Mouse (Mus musculus): ENCODE data around the gene Mroh8. TPM values are rescaled to one million over a fixed set of nuclear protein-coding genes. Genes with fewer than 3 reads are reported as not detected.
A peak's percentile ranks its signal among the peaks of the same experiment; 100 is the strongest.
"Not testable (repeated sequence)": the region's sequence is repeated elsewhere in the genome, so short reads cannot be mapped to it uniquely, and the experiment has no call there.

The Mroh8 gene
- polyA plus RNA-seq, 1 experiment: 1.3 TPM

GRCm38 (mm10) chr2:157248111-157248510 lies 31.2 kb downstream of the Mroh8 start:
- no peak overlapping the region for H3K4me3 ChIP-seq (replicated peaks; ENCODE audit: insufficient read depth, low read depth, low read length)
- no peak for DNase-seq
- no peaks in the 10 kb centered on the region for H3K4me1 ChIP-seq (ENCODE audit: control insufficient read depth, insufficient read depth, low read length)
- H3K27ac ChIP-seq (ENCODE audit: insufficient read depth, low read length): no peak overlapping the region
- no peaks in the 10 kb centered on the region for H3K27me3 ChIP-seq (ENCODE audit: control insufficient read depth, insufficient read depth, low read length)
- TF ChIP-seq CTCF (IDR thresholded peaks at IDR 0.05; ENCODE audit: borderline replicate concordance, insufficient read depth, low read depth, low read length): no peak
- TF ChIP-seq POLR2A (IDR thresholded peaks at IDR 0.05; ENCODE audit: borderline replicate concordance, insufficient read depth, low read length): no peak

- H3K4me1 ChIP-seq (ENCODE audit: control insufficient read depth, insufficient read depth, low read length): no peaks in the 10 kb centered on the region
- H3K27me3 ChIP-seq (ENCODE audit: control insufficient read depth, insufficient read depth, low read length): no peaks in the 10 kb centered on the region
- TF ChIP-seq CTCF (IDR thresholded peaks at IDR 0.05; ENCODE audit: borderline replicate concordance, insufficient read depth, low read depth, low read length) (no peak), POLR2A (IDR thresholded peaks at IDR 0.05; ENCODE audit: borderline replicate concordance, insufficient read depth, low read length) (no peak)
- H3K4me3 ChIP-seq (replicated peaks; ENCODE audit: insufficient read depth, low read depth, low read length): no peak overlapping the region
- WGBS: 59% methylated on average over 2 of the region's 2 CpGs
- no peak for DNase-seq
- H3K27ac ChIP-seq (ENCODE audit: insufficient read depth, low read length): no peak overlapping the region
Measured at GRCm38 (mm10) chr2:157245603-157246002, 33.7 kb downstream of the Mroh8 start.

GRCm38 (mm10) chr2:157245001-157245400 lies 34.3 kb downstream of the Mroh8 start:
- no peak for DNase-seq
- 58% methylated on average over 5 of the region's 5 CpGs for WGBS
- Histone ChIP-seq H3K4me3 (replicated peaks; ENCODE audit: insufficient read depth, low read depth, low read length) (no peak overlapping the region), H3K27ac (ENCODE audit: insufficient read depth, low read length) (no peak overlapping the region), H3K27me3 (ENCODE audit: control insufficient read depth, insufficient read depth, low read length) (no peaks in the 10 kb centered on the region), H3K4me1 (ENCODE audit: control insufficient read depth, insufficient read depth, low read length) (no peaks in the 10 kb centered on the region)
- TF ChIP-seq CTCF (IDR thresholded peaks at IDR 0.05; ENCODE audit: borderline replicate concordance, insufficient read depth, low read depth, low read length) (no peak), POLR2A (IDR thresholded peaks at IDR 0.05; ENCODE audit: borderline replicate concordance, insufficient read depth, low read length) (no peak)

GRCm38 (mm10) chr2:157235946-157236345 lies 43.4 kb downstream of the Mroh8 start:
- WGBS: 84% methylated on average over 8 of the region's 8 CpGs
- H3K4me1 ChIP-seq (ENCODE audit: control insufficient read depth, insufficient read depth, low read length): no peaks in the 10 kb centered on the region
- no peaks in the 10 kb centered on the region for H3K27me3 ChIP-seq (ENCODE audit: control insufficient read depth, insufficient read depth, low read length)
- H3K27ac ChIP-seq (ENCODE audit: insufficient read depth, low read length): no peak overlapping the region
- no peak for DNase-seq
- H3K4me3 ChIP-seq (replicated peaks; ENCODE audit: insufficient read depth, low read depth, low read length): no peak overlapping the region
- TF ChIP-seq POLR2A (IDR thresholded peaks at IDR 0.05; ENCODE audit: borderline replicate concordance, insufficient read depth, low read length) (no peak), CTCF (IDR thresholded peaks at IDR 0.05; ENCODE audit: borderline replicate concordance, insufficient read depth, low read depth, low read length) (no peak)

- not testable (repeated sequence) for H3K4me1 ChIP-seq (ENCODE audit: control insufficient read depth, insufficient read depth, low read length); H3K4me3 ChIP-seq (replicated peaks; ENCODE audit: insufficient read depth, low read depth, low read length); H3K27ac ChIP-seq (ENCODE audit: insufficient read depth, low read length); H3K27me3 ChIP-seq (ENCODE audit: control insufficient read depth, insufficient read depth, low read length); DNase-seq
- 89% methylated on average over 3 of the region's 3 CpGs for WGBS
Measured at GRCm38 (mm10) chr2:157221916-157222315, 57.4 kb downstream of the Mroh8 start.

GRCm38 (mm10) chr2:157220108-157220507 lies 59.2 kb downstream of the Mroh8 start:
- WGBS: 77% methylated on average over 6 of the region's 6 CpGs
- no peak overlapping the region for H3K4me3 ChIP-seq (replicated peaks; ENCODE audit: insufficient read depth, low read depth, low read length)
- TF ChIP-seq CTCF (IDR thresholded peaks at IDR 0.05; ENCODE audit: borderline replicate concordance, insufficient read depth, low read depth, low read length) (no peak), POLR2A (IDR thresholded peaks at IDR 0.05; ENCODE audit: borderline replicate concordance, insufficient read depth, low read length) (no peak)
- no peak overlapping the region for H3K27ac ChIP-seq (ENCODE audit: insufficient read depth, low read length)
- no peak for DNase-seq
- H3K4me1 ChIP-seq (ENCODE audit: control insufficient read depth, insufficient read depth, low read length): no peaks in the 10 kb centered on the region
- no peaks in the 10 kb centered on the region for H3K27me3 ChIP-seq (ENCODE audit: control insufficient read depth, insufficient read depth, low read length)

GRCm38 (mm10) chr2:157211731-157212130 lies 67.6 kb downstream of the Mroh8 start:
- H3K27ac ChIP-seq (ENCODE audit: insufficient read depth, low read length): no peak overlapping the region
- 51% methylated on average over 7 of the region's 7 CpGs for WGBS
- no peak overlapping the region for H3K4me3 ChIP-seq (replicated peaks; ENCODE audit: insufficient read depth, low read depth, low read length)
- TF ChIP-seq POLR2A (IDR thresholded peaks at IDR 0.05; ENCODE audit: borderline replicate concordance, insufficient read depth, low read length): no peak
- no peak for TF ChIP-seq CTCF (IDR thresholded peaks at IDR 0.05; ENCODE audit: borderline replicate concordance, insufficient read depth, low read depth, low read length)
- H3K4me1 ChIP-seq (ENCODE audit: control insufficient read depth, insufficient read depth, low read length): no peaks in the 10 kb centered on the region
- DNase-seq: no peak
- no peaks in the 10 kb centered on the region; the same call in 1 of the 2 replicates for H3K27me3 ChIP-seq (ENCODE audit: control insufficient read depth, insufficient read depth, low read length)

GRCm38 (mm10) chr2:157204366-157205218 lies 74.8 kb downstream of the Mroh8 start, which contains the start of gene Rbl1:
Rbl1 (minus strand) TSS chr2:157204534.
- DNase-seq: peak; percentile 89 to 95
- Histone ChIP-seq H3K27ac (ENCODE audit: insufficient read depth, low read length) (peak within 1 kb of the TSS; percentile 96), H3K4me1 (ENCODE audit: control insufficient read depth, insufficient read depth, low read length) (no peaks in the 10 kb centered on the region), H3K27me3 (ENCODE audit: control insufficient read depth, insufficient read depth, low read length) (no peaks in the 10 kb centered on the region), H3K4me3 (replicated peaks; ENCODE audit: insufficient read depth, low read depth, low read length) (peak within 1 kb of the TSS; percentile 96)
- peak; percentile 87; the same call in 1 of the 2 replicates for TF ChIP-seq POLR2A (IDR thresholded peaks at IDR 0.05; ENCODE audit: borderline replicate concordance, insufficient read depth, low read length)
- no peak for TF ChIP-seq CTCF (IDR thresholded peaks at IDR 0.05; ENCODE audit: borderline replicate concordance, insufficient read depth, low read depth, low read length)
- WGBS: 1% methylated on average over 73 of the region's 73 CpGs
